8 mouse cellular contexts compared by ENCODE assay signal in the genomic region with DNA sequence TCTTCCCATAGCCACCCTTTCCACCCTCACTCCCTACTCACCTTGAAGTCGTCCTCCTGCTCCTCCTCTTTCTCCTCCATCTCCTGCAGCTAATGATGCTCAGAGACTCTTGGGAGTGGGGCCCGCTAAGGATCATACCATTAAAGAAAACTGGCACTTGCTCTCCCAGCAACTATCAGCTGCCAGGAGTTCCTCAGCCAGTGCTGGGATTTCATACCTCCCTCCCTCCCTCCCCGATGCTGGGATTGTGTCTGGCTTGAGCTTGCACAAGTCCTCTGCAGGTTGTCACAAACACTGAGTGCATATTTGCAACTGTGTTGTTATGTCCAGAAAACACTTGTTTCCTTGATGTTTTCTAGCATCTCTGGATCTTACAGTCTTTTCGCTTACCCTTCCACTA. TPM values are rescaled to one million over a fixed set of nuclear protein-coding genes. Genes with fewer than 3 reads are reported as not detected.
A peak's percentile ranks its signal among the peaks of the same experiment; 100 is the strongest.
DNase-seq lines count a peak whose midpoint lies in the region; ATAC-seq and TF ChIP-seq lines count a peak whose summit lies in the region.

Fkbp14 (minus strand) TSS at position 101 of the 400 bp plus-strand sequence.

- TF ChIP-seq POLR2A in brain, embryonic 14.5 days (IDR thresholded peaks at IDR 0.05; ENCODE audit: borderline replicate concordance, extremely low read depth, insufficient read depth, insufficient read length, poor library complexity, severe bottlenecking) = no peak

- intact Hi-C loops in heart, postnatal 25 days (cut with DNase I) = loop anchor here (5.0 to 10.0 kb wide), 3 partner anchors 85 to 378 kb away; partner anchors contain the start of genes Mturn, Nod1 and Znrf2
- intact Hi-C loops in left cerebral cortex, postnatal 36 days (cut with DNase I) = loop anchor here (5.0 to 10.0 kb wide), 2 partner anchors 215 to 558 kb away; no protein-coding TSS in a partner anchor

- no peaks in the 10 kb centered on the region for H3K36me3 ChIP-seq in heart, embryonic 11.5 days (ENCODE audit: control insufficient read depth, insufficient read depth, low read length)
- H3K36me3 ChIP-seq in hindbrain, embryonic 10.5 days = no peaks in the 10 kb centered on the region
- H3K36me3 ChIP-seq in midbrain, embryonic 11.5 days (ENCODE audit: control insufficient read depth, insufficient read depth, low read length) = no peaks in the 10 kb centered on the region

- peak within 1 kb of the TSS; percentile 12; the same call in 1 of the 2 replicates for H3K9ac ChIP-seq in heart, embryonic 11.5 days (ENCODE audit: low read depth, low read length)
- H3K9ac ChIP-seq in midbrain, embryonic 11.5 days (ENCODE audit: low read length) = no peak within 1 kb of the TSS

- H3K4me3 ChIP-seq in heart, embryonic 11.5 days (ENCODE audit: low read depth, low read length) = peak within 1 kb of the TSS; percentile 94; the same call in 1 of the 2 replicates
- peak within 1 kb of the TSS; percentile 86 for H3K4me3 ChIP-seq in hindbrain, embryonic 10.5 days
- peak within 1 kb of the TSS; percentile 84; the same call in 1 of the 2 replicates for H3K4me3 ChIP-seq in midbrain, embryonic 11.5 days (ENCODE audit: low read depth, low read length)

- H3K4me1 ChIP-seq in heart, embryonic 11.5 days (ENCODE audit: control insufficient read depth, insufficient read depth, low read length) = peaks cover 3% of the 10 kb centered on the region; the same call in 1 of the 2 replicates
- peaks cover 46% of the 10 kb centered on the region for H3K4me1 ChIP-seq in hindbrain, embryonic 10.5 days (replicated peaks)
- H3K4me1 ChIP-seq in midbrain, embryonic 11.5 days (ENCODE audit: control insufficient read depth, insufficient read depth, low read length) = peaks cover 11% of the 10 kb centered on the region

- TF ChIP-seq CTCF in brain, embryonic 14.5 days (IDR thresholded peaks at IDR 0.05; ENCODE audit: borderline replicate concordance, extremely low read depth, insufficient read depth, insufficient read length) = no peak

- H3K27ac ChIP-seq in heart, embryonic 11.5 days (ENCODE audit: low read depth, low read length) = no peak within 1 kb of the TSS
- no peak within 1 kb of the TSS for H3K27ac ChIP-seq in hindbrain, embryonic 10.5 days
- H3K27ac ChIP-seq in midbrain, embryonic 11.5 days (ENCODE audit: low read depth, low read length) = no peak within 1 kb of the TSS

- H3K27me3 ChIP-seq in heart, embryonic 11.5 days (ENCODE audit: control insufficient read depth, insufficient read depth, low read length) = no peaks in the 10 kb centered on the region
- H3K27me3 ChIP-seq in hindbrain, embryonic 10.5 days (ENCODE audit: insufficient read depth, poor library complexity, severe bottlenecking) = no peaks in the 10 kb centered on the region
- H3K27me3 ChIP-seq in midbrain, embryonic 11.5 days (ENCODE audit: control insufficient read depth, insufficient read depth, low read length) = no peaks in the 10 kb centered on the region

- H3K4me2 ChIP-seq in heart, embryonic 11.5 days = peak within 1 kb of the TSS; percentile 87
- peak within 1 kb of the TSS; percentile 77 for H3K4me2 ChIP-seq in midbrain, embryonic 11.5 days

- no peak for ATAC-seq in heart, embryonic 11.5 days (replicated peaks; ENCODE audit: insufficient number of reproducible peaks, low FRiP score, low TSS enrichment)
- no peak for ATAC-seq in midbrain, embryonic 11.5 days (ENCODE audit: low FRiP score)

- DNase-seq in heart, postnatal 25 days (ENCODE audit: low spot score) = no peak
- no peak for DNase-seq in brain, embryonic 14.5 days (ENCODE audit: low read depth)
- no peak for DNase-seq in hindbrain, embryonic 10.5 days (ENCODE audit: low spot score)
- no peak for DNase-seq in midbrain, embryonic 11.5 days (ENCODE audit: low spot score, missing footprints)
- no peak for DNase-seq in cerebellum, adult 18-20 months
- DNase-seq in MN1 (ENCODE audit: low spot score) = no peak
- no peak for DNase-seq in left cerebral cortex, postnatal 36 days (ENCODE audit: low spot score in 2 of 2)

- H3K9me3 ChIP-seq in heart, embryonic 11.5 days (replicated peaks; ENCODE audit: control insufficient read depth, low read length) = no peaks in the 10 kb centered on the region
- H3K9me3 ChIP-seq in hindbrain, embryonic 10.5 days = no peaks in the 10 kb centered on the region
- no peaks in the 10 kb centered on the region for H3K9me3 ChIP-seq in midbrain, embryonic 11.5 days (ENCODE audit: control insufficient read depth, low read length)

- WGBS in heart, embryonic 11.5 days (ENCODE audit: insufficient replicate concordance) = 77% methylated on average over 4 of the region's 4 CpGs
- 82% methylated on average over 4 of the region's 4 CpGs for WGBS in hindbrain, embryonic 10.5 days
- 84% methylated on average over 4 of the region's 4 CpGs for WGBS in midbrain, embryonic 11.5 days

RNA-seq across cellular contexts. Expression of gene Fkbp14, which starts in this region (rescaled TPM):
- polyA plus RNA-seq in heart, embryonic 11.5 days (2014; fragmentation: Nextera tagmentation; extraction: Ambion mirVana) = 23.5 and 34.3 TPM in 2 replicates
- 10 to 100 TPM in 1 of 2 experiments, 1 to 10 TPM in 1; 8.2 to 10.4 TPM for total RNA-seq in heart, postnatal 25 days (2021)
- polyA plus RNA-seq in brain, embryonic 14.5 days (2012; rRNA removed) = 11.6 and 12.2 TPM in 2 replicates
- polyA plus RNA-seq in hindbrain, embryonic 10.5 days (2016; fragmentation: Nextera tagmentation; extraction: Ambion mirVana) = 9.3 and 12.4 TPM in 2 replicates
- polyA plus RNA-seq in midbrain, embryonic 11.5 days (2014; fragmentation: Nextera tagmentation; extraction: Ambion mirVana) = 14.5 and 18.0 TPM in 2 replicates
- total RNA-seq in left cerebral cortex, postnatal 36 days (2021) = 1 to 10 TPM; 7.3 to 9.9 TPM
